In genomic region chrX:157180845-157181244, GRCm38 (mm10) we compare ENCODE assay signal across 24 mouse cellular contexts.
"Had no signal": no experiment of that assay in that cellular context is flagged by ENCODE, and none has a peak within 500 bp of the region (broad histone marks: within the 10 kb centered on the region; RNA-seq: fewer than 3 reads in every experiment).

No protein-coding gene starts in this region.

- H3K4me1 ChIP-seq: heart, embryonic 13.5 days; heart, embryonic 15.5 days; hindbrain, embryonic 13.5 days; hindbrain, embryonic 15.5 days; kidney, embryonic 15.5 days; limb, embryonic 10.5 days; limb, embryonic 12.5 days had no signal

- H3K9ac ChIP-seq: heart, embryonic 13.5 days; heart, embryonic 15.5 days; hindbrain, embryonic 13.5 days; hindbrain, embryonic 15.5 days; kidney, embryonic 15.5 days; limb, embryonic 12.5 days had no signal

- H3K4me2 ChIP-seq: heart, embryonic 11.5 days; heart, embryonic 13.5 days; heart, embryonic 15.5 days; hindbrain, embryonic 13.5 days; hindbrain, embryonic 15.5 days; kidney, embryonic 15.5 days; limb, embryonic 12.5 days had no signal

- H3K27ac ChIP-seq: heart, adult 2 months; heart, embryonic 13.5 days; heart, embryonic 15.5 days; hindbrain, embryonic 13.5 days; hindbrain, embryonic 15.5 days; hindbrain, postnatal 0 days; kidney, embryonic 15.5 days; kidney, postnatal 0 days; limb, embryonic 10.5 days; limb, embryonic 12.5 days had no signal

- ATAC-seq: hindbrain, postnatal 0 days; intestine, embryonic 16.5 days had no signal

- H3K27me3 ChIP-seq: heart, embryonic 13.5 days; heart, embryonic 15.5 days; hindbrain, embryonic 13.5 days; hindbrain, embryonic 15.5 days; limb, embryonic 12.5 days had no signal

- H3K36me3 ChIP-seq: heart, embryonic 13.5 days; heart, embryonic 15.5 days; hindbrain, embryonic 13.5 days; hindbrain, embryonic 15.5 days; kidney, embryonic 15.5 days; limb, embryonic 10.5 days; limb, embryonic 12.5 days had no signal

- DNase-seq: gastrocnemius, postnatal 14 days; gastrocnemius, postnatal 36 days; heart, adult 11 months; heart, adult 2 months; heart, postnatal 14 days; heart, postnatal 36 days; kidney, adult 11 months; kidney, adult 2 months; kidney, adult 9 months; kidney, postnatal 14 days; kidney, postnatal 36 days; layer of hippocampus, adult 9-11 months; layer of hippocampus, postnatal 36 days had no signal

- H3K9me3 ChIP-seq: heart, embryonic 13.5 days; heart, embryonic 15.5 days; hindbrain, embryonic 13.5 days; hindbrain, embryonic 15.5 days; kidney, embryonic 15.5 days; limb, embryonic 10.5 days; limb, embryonic 12.5 days had no signal

- H3K4me3 ChIP-seq: heart, adult 2 months; heart, embryonic 13.5 days; heart, embryonic 15.5 days; hindbrain, embryonic 13.5 days; hindbrain, embryonic 15.5 days; kidney, embryonic 15.5 days; limb, embryonic 10.5 days; limb, embryonic 12.5 days had no signal
